Mouse (Mus musculus) cerebellum, adult 18-20 months (tissue): ENCODE results near the gene Elmo3.

Experiments
- DNase-seq, 2 experiments: peaks; one replicate each; pipeline ENCODE4 v3.0.0; 2021

The Elmo3 gene

DNA sequence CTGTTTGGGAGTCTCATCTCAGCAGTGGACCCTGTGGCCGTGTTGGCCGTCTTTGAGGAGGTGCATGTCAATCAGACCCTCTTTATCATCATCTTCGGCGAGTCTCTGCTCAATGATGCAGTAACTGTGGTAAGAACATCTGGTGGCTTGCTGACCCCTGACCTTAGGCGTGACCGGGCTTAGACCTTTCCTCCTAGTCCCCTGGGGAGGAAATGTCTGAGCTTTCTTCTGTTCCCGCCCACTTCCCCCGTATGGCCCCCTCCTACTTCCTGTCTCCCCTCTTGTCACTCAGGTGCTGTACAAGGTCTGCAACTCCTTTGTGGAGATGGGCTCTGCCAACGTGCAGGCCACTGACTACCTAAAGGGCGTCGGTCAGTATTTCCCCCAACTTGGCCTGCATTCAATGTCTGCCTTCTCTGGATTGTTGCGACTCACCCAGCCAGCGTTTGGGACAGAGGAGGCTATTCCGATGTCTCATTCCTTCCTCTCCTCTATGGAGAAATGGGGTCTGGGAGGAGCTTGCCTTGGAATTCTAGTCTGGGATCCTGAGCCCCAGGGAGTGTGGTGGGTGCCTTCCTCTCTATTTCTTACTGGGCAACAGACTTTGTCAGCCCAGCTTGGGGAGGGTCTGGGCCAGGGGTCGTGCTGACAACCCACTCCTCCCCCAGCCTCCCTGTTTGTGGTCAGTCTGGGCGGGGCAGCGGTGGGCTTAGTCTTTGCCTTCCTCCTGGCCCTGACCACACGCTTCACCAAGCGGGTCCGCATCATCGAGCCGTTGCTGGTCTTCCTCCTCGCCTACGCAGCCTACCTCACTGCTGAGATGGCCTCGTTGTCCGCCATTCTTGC, 50.0 kb downstream of the Elmo3 start:
- no peak for DNase-seq

GRCm38 (mm10) chr8:105356681-105357080, 51.3 kb downstream of the Elmo3 start:
- DNase-seq, result no peak

DNA sequence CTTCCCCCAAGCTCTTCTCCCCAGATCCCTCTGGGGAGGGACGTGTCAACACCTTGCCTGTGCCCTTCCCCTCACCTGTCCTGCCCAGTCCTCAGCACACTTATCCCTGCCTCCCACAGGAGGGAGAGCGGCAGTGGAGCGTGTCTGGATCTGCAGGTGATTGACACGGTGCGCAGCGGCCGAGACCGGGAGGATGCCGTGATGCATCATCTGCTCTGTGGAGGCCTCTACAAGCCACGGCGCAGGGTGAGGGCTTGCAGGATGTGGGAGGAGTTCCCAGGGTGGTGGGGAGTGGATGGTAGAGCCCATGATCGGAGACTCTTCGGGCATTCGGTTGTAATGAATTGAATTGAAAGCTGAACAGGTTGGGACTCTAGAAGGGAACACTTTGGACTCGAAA, 53.8 kb downstream of the Elmo3 start:
- no peak for DNase-seq

GRCm38 (mm10) chr8:105359646-105360045, 54.2 kb downstream of the Elmo3 start:
- DNase-seq, result no peak
